Mouse (Mus musculus) frontal cortex, postnatal 36 days (tissue): Measurements from ENCODE around the gene Mecom.

Experiments used
- DNase-seq, 2 experiments: peaks; one replicate each; pipeline ENCODE4 v3.0.0; 2022; ENCODE audit warnings: low spot score in 2 of 2

Mecom gene

DNA sequence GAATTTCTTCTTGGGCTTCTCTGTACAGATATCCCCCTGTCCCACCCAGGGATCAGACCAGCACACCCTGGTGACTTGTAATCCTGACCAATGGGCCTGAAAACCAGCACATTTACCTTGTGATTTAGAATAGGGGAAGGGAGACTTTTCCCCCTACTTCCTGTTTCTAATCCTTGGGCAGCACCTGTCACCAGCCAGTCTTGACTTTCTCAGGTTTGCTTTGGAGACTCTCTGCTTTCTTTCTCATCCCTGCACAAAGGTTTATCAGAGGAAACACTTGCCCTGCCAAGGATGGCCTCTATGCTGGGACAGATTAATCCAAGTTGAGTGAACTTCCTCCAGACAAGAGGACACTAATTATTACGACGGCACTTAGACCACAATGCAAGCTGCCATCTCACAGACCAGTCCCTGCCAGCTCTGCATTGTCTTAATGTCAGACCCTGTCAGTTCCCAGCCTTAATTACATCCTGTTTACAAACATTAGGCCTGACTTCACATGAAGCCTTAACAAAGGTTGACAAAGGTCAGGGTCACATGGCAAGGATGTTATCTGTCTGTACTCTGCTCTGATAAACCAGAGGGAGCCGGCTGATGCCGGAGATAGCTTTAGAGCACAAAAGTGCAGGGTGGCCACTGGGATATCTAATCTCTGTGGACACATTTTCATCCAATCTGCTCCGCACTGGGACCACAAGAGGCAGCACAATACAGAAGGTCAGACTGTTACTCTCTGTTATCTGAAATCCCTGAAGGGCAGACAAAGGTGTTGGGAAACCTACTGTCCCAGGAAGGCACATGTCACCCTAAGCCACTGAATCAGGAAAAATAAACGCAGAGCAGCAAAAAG is 193.7 kb downstream of the Mecom start:
- DNase-seq: no peak

DNA sequence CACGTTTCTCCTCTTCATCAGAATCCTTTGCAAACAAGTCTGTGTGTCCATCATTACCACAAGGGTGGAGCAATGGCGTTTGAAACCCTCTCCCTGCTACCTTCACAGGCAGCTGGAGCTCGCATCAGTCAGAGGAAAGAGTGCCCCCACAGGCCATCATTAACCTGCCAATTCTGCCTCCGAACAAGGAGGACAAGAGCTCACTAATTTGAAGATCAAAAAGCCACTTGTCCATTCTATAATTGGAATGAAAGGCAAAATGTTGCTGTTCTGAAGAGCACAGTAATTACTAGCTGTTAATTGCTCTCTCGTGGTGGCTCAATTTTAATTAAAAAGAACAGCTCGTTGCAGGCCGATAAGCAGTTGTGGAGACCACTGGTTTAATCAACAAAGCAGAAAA is 198.5 kb downstream of the Mecom start:
- no peak for DNase-seq

DNA sequence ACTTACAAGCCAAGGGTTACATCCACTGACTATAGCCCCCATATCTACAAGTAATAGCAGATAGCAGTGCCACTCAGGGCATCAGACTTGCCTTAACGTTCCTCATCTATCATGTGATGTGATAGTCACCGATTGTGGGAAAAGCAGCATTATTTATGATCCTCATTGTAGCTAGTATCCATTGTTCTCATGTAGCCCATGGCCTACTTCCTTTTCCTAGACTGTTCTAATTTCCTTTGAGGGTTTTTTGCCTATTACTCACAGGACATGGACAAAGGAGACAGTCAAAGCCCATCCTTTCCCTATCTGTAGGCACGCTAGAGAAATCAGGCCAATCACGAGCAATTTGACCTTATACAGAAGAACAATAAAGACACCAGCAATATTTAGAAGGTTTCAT is 203.7 kb downstream of the Mecom start:
- no peak for DNase-seq

DNA sequence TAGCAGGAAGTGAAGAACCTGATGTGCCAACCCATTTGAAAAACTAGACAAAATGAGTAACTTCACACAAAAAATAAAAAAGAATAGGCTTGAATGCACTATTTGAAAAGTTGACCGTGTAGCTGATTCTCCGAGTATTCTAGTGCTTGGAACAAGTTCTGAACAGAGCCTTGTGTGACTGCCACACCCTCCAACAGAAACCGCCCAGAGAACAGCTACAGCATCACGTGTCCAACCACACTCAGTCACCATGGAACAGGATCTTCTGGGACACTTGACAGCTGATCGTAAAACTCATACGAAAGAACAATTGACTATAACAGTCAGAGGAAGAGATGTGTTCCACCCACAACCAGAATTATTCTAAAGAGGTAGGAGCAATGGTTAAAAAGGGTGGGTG is 215.5 kb downstream of the Mecom start:
- no peak for DNase-seq

DNA sequence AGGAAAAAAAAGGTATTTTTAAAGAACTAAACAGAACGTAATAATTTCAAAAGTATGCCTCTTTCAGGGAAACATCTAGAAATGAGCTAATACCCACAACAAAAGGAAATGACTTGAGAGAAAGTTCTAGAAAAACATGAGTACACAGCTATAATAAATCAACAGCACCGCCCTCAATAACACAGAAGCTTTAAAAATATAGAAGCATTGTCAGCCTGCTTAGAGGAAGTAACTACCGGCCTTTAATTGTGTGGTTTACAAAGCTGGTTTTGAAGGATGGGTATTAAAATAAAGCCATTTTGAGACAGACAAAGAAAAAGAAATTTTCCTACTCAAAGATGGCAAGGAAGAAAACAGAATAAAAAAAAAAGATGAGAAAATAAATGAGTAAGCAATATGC is 217.3 kb downstream of the Mecom start:
- no peak for DNase-seq

DNA sequence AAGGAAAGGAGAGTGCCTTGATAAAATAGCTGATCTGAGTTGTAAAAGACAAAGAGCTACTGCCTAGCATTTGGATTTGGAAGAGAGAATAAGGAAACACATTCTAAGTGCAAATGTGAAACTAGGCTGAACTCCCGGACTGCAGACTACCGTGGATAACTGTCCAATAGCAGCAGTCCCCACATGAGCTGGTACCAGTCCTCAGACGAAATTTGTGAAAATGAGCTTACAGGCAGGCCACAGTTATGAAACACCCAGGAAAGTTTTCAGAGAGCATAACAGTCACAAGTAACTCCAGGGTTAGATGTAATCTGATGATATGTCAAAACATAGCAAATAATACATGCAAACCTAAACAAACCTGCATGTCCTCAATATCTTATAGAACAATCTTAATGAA is 217.8 kb downstream of the Mecom start:
- no peak for DNase-seq

DNA sequence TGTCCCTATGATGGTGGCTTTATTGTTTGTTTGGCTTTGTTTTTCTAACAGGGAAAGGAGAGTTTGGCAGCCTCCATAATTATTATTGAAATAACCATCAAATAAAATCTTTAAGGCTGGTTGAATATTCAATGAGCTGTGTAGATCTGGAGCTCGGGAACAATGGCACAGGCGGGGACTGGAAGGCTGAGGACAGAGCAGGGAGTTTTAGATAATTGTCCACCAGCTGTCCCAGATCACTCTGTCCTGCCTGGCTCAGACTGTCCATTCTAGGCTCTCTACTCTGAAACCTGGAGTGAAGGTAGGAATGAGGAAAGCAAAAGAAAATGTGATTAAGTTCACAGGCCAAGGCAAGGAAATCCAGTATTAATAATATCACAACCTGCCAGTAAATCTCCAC is 232.9 kb downstream of the Mecom start:
- DNase-seq: no peak

DNA sequence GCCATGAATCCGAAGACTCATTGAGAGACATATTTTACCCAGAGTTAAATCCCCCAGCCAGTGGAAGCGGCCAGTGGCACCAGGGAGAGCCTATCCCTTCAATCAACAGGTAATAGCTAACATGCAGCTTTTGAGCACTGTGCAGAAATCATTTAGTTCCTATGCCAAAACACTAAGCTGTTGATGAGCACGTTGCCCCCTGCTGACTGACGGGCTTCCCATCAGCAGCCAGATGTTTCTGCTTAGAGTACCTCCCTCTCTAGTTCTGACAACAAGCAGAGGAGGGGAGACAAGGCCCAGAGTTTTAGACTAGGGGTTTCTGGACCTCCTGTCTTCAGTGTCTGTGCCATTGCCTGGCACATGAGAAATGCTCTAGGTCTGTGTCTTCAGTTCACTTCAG is 239.7 kb downstream of the Mecom start:
- DNase-seq: no peak

DNA sequence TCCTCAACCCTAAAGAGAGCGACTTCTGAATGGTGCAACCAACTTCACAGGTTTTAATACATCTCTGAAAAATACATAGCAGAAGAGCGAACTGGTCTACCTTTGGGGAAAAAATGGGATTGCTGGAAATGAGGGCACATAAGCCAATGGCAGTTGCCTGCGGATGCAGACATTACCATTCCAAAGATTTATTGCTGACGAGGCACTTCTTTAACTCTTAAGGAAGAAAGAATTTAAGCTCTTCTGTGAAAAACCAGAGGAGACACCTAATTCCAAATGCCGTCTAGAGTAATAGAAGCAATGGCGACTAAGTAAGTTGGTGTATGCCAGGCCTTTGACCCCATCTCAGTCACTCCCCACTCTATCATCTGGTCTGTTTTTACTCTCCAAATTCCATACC is 240.2 kb downstream of the Mecom start:
- DNase-seq: no peak

DNA sequence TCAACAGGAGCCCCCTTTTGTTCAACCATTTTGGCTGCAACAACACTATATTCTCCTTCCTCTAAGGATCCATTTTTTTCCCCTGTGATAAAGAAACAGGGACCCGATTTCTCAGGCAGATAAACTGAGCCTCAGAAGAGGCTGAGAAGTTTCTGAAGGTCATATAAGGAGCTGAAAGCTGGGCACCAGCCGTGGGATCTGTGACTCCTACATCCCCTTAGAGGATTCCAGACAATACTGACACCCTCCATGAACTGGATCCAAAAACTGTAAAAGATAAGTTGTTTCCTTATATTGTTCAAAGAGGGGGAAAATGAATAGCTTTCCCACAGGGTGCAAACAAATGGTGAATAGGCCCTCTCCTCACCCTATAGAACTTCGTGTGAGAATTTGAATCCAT is 241.7 kb downstream of the Mecom start:
- no peak for DNase-seq

DNA sequence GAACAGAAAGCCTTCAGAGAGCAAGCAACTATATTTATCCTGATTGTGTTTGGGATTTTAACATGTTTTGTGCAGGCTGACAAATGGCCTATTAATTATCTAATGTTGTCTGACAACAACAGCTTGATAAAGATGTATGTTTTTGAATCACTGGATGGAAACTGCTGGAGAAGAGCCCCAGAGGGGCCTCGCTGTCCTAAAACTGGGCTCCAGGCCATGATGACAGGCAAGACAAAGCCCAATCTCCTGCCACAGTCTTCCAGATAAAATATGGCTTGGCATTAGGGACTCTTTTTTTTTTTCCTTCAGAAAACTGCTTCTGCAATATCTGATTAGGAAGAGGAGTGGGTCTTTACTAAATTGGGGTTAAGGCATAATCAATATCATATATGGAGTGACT is 248.3 kb downstream of the Mecom start:
- DNase-seq: no peak

DNA sequence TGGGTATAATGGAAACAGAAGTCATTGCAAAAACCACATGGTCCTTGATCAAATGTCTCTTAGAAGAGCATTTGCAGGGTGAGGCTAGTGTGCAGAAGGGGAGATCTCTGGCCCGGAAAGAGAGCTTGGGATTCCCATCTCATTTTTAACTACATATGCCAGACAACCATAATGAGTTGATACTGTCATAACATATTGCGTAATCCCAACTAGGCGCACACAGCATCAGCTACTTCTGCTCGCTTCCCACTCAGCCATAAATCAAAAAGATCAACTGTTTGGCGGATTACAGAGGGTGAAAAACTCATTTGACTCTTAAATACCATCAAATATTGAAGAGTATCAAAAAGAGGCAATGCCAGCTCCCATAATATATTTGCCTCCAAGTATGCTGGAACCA is 253.4 kb downstream of the Mecom start:
- no peak for DNase-seq

DNA sequence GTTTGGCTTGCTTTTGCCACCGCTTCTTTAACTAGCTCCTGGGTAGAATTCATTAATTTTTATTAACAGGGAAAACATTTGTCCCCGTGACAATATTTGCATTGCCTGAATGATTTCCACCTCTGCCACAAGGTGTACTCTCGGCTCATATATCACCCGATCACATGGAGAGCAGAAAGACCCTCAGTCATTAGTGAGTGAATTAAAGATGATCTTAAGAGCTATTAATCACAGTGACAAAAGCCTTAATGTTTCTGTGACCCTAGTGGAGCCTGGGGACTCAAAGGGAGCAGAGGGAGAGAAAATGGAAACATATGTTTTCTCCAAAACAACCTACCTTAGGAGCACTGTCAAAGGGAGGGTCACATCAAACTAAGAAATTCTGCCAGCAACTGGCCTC is 261.3 kb downstream of the Mecom start:
- DNase-seq: no peak

DNA sequence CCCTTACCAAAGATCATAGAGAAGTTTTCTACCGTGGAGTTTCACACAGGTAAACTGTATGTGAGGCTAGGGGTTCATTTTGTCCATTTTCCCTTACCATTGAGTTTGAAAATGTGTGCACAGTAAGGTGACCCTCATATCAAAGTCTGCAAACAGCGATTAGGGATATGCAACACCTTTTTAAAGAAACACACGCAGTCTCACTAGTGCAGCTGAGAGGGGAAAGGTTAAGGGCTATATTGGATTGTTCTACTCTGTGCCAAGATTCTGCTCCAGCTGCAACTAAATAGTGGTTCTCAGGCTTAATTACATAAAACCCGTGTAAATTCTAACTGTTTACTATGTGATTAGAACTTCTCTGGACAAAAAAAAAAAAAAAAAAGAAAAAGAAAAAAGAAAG is 263.7 kb downstream of the Mecom start:
- DNase-seq: no peak

DNA sequence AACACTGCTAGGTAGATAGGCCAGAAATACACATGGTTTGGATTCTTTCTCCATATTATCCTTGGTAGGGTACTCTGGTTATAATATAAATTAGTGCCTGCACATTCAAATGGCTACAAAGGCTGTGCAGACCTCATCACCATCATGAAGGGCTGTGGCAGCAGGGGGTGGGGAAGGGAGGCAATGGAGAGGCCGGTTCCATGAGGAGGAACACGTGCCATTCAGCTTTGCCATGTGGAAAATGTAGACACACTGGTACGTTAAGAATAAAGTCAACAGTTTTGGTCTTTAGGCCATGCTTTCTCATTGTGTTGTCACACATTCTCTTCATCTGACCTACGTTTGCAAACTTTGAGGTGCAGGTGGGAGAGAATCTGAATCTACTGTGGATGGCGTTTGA is 264.2 kb downstream of the Mecom start:
- DNase-seq: no peak

DNA sequence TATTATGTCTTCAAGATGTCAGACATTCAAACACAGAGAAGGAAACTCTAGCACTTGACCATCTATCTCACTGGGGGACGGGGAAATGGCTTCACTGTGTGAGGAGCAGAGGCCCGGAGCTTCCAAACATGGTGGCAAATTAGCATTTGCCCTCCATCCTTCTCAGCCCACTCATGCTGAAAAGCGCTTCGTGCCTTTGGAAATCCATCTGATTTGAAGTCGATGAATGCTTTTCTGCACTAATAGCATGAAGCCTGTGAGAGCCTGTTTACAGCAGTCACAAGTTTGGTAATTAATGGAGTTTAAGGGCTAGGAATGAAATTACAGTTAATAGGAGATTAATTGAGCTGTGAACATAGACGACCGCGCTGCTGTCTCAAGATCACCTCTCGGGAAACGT is 270.2 kb downstream of the Mecom start:
- no peak for DNase-seq

DNA sequence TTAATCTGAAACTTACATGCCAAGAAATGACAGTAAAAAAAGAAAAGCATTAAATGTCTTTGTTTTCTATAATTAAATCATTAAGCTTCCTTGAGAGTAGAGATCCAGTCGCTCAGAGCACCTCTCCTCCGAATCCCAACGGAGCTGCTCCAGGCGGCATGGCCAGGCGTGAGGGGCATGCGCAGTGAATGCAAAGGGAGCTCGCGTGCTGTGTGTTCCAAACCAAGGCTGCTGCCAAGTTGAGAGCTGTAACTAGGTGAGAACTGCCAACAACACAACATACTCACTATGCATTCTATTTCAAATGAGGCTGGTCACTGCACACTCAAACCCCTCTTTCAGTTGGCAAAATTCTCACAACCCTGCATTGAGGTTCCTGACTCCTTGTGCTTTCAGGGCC is 271.7 kb downstream of the Mecom start:
- DNase-seq: no peak

DNA sequence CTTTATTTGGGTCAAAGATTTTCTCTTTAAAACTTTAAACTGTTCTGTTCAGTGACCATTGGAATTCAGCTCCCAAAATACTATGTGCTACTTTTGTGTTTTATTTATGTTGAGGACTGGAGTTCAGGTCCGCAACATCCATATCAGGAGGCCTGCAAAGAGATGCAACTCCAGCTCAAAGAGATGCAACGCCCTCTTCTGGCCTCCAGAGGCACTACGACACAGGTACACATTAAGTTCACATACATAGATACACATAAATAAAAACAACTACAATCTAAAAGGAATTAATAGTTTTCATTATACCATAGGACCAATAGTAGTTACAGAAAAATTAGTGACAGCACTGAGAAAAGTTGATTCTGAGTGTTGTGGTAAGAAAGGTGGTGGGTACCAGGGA is 278.6 kb downstream of the Mecom start:
- DNase-seq: no peak

DNA sequence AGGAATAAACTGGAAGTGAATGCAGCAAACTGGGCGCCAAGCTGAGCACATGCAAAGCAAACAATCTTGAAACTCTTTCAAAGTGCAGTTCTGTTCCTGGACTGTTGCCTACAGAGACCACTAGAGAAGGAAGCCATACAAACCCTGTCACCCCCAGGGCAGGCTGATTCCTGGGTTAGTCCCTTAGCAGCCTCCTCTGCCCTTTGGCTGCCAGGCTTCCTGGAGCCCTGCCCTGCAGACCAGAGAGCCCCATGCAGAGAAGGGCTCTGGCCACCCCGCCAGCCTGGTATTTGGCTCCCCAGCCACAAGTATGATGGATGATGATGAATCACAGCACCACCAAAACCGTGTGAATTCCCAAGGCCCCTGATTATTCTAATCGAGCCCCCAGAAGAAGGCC is 286.9 kb downstream of the Mecom start:
- no peak for DNase-seq

DNA sequence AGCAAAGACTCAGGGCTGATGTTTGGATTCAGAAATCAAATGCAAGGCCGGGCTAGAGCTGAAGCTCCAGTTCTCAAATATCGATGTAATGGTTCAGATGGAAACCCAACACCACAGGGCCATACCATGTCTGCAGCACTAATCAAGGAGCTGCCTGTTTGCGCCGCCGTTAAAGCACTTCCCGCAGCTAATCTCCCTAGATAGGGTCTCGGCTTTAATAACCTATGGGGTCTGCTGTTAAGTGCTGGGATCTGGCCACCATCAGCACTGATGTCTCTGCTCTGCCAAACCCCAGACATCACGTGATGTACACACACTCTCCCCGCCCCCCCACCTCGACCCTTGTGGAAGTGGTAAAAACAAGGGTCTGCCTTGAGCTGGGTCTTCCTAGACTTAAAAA is 289.4 kb downstream of the Mecom start:
- DNase-seq: no peak

DNA sequence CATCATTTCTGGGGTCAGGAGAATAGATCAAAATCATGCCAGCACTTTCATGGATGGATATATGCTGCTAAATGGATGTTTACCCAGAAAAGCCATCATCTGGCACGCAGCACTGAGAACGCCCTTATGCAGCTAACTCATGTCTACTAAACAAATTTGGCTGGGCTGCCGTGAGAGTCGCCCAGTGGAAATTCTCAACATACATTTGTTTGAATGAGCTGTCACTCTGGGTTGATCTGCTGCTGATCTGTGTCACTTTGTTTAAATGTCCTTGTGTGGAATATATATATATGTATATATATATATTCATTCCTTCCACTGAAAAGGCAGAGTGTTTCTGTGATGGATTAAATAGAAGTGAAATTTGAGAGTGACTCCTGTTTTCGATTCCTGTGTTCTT is 290.0 kb downstream of the Mecom start:
- no peak for DNase-seq

DNA sequence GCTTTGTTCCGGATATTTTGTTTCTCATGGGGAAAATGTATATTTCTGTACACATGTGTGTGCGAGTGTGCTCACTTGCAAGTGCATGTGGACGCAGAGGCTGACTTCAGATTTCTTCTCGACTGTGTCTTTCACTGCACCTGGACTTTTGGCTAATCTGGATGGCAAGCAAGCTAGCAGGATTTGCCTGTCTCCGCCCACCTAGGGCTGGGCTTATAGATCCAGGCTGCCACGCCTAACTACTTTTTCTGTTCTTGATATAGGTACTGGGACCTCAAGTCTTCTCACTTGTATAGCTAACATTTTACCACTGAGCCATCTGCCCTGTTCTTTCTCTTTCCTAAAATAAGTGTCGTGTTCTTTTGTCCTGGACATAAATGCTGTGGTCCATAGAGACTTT is 290.9 kb downstream of the Mecom start:
- DNase-seq: no peak

DNA sequence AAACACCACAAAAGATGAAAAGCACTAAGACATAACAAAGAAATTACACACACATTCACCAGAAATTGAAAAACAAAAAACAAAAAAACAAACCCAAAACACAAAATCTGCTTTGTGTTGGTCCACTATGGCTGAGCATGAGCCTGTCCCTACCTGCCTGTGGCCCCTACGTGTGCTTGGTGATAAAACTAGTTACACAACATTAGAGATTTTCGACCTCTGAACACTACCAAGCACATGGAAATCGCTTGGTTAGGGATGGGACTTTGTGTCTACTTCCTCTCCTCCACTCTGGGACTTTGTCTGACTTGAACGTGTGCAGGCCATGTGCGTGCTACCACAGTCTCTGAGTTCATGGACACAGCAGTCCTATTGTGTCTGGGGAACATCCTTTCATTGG is 292.0 kb downstream of the Mecom start:
- DNase-seq: no peak

DNA sequence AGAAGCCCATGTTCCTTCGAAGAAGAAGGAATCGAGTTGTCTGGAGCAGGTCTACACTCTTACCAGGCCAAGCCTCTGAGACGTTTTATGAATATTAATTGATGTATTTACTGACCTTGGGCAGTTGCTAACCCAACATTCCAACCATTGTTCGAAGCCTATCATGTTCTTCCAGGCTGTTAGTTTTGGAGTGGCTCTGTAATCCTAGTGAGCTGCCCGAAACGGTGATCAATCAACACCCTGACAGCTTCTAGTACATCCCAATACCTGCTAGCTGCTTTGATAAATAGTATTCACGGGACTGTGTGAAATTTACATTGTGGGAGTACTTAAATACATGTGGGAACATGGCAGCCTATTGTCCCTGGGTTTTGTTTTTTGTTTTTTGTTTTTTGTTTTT is 293.4 kb downstream of the Mecom start:
- no peak for DNase-seq
